Mouse (Mus musculus): Measurements from ENCODE around the gene Cdh13.

The Cdh13 gene

DNA sequence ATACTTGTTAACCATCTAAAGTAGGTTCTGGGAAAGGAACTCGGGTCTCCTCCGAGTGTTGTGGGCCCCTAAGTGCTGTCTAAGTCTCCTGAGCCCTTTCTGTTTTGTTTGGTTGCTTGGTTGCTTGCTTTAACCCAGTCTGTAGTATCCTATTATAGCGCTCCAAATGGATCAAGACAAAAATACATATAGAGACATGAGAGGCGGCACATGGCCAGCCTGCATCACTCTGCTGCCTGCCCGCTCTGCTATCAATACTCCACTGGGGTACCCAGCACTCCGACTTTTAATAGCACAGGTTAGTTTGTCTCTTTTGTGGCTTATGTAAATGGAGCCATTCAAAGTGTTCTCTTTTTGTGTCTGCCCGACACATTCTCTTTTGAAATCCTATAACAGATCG lies 285.8 kb downstream of the Cdh13 start:
- DNase-seq (ENCODE audit: low read depth): no peak

DNA sequence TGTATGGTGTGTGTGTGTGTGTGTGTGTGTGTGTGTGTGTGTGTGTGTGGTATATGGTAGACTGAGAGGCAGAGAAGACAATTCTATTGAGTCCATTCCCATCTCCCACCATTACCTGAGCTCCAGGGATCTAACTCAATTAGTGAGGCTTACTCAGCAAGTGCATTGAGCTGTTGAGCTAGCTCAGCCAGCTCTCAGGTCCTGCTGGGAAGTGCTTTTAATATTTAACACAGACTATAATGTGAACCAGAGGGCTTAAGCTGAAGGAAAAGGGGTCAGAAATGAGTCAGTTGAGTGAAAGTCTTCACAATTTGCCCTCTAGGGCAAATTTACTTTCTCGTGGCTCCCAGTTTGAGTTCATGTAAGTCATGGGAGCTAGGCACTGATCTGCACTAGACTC lies 297.7 kb downstream of the Cdh13 start:
- DNase-seq (ENCODE audit: low read depth): no peak

DNA sequence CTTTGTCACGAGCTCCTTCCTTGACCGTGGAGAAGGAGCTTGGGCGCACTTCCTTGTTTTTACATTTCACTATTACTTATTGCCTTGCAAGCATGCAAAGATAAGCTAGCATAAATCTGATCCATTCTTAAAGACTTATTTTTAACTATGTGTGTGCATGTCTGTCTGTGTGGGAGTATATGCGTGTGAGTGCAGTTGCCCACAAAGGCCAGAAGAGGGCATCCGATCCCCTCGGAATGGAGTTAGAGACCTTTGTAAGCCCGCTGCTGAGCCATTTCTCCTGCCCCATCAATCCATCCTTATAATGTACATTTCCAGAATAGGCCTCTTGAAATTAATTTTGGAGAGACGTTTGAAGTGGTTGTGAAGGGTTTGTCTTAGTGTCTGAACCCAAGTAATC lies 298.7 kb downstream of the Cdh13 start:
- DNase-seq (ENCODE audit: low read depth): no peak

DNA sequence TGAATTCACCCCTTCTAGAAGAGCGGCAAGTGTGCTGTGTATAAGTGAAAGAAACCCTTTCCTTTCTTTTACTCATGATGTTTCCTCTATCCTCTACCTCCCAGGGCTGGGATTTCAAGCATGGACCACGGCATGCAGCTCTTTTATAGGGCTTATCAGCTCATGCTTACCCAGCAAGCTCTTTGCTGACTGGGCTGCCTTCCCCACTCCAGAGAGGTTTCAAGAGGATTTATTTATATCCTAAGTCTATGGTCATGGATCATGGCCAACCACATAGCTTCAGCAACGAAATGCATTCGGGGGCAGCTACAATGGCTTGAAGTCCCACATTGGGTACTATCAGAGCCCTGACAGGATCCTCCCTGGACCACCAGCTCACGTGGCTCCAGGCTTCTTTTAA lies 304.4 kb downstream of the Cdh13 start:
- no peak for DNase-seq (ENCODE audit: low read depth)

DNA sequence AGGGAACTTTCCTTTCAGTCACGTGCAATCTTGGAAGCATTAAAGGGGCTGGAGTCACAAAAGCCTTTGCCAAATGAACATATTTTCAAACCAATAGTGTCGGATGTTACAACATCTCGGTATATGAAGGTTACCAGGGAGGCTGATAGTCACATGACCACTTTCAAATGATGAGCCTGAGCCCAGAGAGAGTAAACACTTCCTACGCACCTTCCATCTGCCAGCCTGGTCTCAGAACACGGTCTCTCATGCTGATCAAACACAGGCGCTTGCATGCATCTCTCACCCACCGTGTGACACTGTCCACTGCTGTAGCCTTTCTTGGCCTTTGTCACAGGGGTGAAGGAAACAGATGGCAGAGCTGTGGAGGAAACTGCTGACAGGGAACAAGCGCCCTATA lies 313.3 kb downstream of the Cdh13 start:
- no peak for DNase-seq (ENCODE audit: low read depth)

DNA sequence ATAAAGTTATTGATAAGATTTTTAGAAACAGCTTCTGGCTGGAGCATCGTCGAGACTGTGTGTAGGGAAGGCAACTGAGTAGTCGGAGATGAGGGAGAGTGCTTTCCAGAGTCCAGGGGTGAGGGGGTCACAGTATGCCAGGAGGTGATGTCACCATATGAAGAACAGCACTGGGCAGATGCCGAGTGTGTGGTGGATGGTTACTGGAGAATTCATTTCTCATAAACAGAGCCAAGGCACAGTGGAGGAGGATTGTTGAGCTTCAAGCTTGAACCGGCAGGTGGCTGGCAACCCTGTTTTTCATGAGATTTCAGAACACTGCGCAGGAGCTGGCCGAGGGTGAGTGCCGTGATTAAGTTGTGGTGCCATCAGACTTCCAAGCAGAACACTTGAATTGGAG lies 317.8 kb downstream of the Cdh13 start:
- no peak for DNase-seq (ENCODE audit: low read depth)

DNA sequence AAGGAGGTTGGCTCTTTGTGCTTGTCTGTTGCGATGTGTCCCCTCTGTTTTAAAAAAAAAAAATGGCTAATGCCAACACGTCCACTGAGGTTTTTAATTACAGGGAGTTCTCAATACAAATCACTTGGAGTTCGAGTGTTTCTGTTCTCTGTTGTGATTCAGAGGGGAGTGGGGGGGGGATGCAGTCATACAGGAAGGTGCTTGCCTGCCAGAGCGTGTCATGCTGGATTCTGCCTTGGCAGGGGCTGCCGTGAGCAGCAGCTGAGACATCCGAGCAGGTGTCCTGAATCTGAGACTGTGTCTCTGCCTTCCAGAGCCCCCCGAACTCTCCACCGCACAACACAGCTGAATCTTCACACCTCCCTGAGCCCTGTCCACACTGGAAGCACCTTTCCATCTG lies 318.5 kb downstream of the Cdh13 start:
- DNase-seq (ENCODE audit: low read depth): no peak

DNA sequence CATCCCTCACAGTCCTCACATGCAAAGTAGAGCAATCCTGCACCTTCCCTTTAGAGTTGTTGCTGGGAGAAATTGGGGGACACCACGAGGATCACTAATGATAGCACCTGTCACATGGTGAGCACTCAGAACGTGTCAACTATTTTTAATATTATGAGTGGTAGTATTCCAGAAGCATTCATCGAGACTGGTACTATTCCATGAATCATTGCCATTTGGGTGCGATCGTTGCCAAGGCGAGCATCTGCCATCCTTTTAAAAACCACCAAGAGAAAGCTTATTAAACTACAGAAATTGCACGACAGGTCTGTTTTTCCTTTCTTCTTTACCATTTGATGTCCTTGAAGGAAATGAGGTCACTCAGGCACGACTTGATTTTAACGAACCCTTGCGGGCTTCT lies 328.0 kb downstream of the Cdh13 start:
- DNase-seq (ENCODE audit: low read depth): no peak

DNA sequence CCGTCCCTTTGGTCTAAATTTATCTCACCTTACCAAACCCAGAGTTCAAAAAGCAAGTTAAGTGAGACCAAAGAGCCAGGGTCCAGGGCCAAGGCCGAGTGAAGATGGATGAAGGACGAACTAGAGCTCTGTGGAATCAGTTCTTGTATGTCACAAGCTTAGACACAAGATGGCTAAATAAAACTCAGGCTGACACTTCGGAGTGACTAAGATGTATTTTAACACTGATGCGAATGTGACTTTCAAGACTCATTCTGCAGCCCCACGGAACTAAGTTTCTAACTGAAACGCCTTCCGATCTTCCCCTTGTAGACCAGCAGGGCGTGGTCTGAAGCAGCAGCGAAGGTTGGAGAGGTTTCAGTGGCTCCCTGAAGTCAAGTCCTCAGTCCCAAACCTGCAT lies 334.7 kb downstream of the Cdh13 start:
- DNase-seq (ENCODE audit: low read depth): no peak

DNA sequence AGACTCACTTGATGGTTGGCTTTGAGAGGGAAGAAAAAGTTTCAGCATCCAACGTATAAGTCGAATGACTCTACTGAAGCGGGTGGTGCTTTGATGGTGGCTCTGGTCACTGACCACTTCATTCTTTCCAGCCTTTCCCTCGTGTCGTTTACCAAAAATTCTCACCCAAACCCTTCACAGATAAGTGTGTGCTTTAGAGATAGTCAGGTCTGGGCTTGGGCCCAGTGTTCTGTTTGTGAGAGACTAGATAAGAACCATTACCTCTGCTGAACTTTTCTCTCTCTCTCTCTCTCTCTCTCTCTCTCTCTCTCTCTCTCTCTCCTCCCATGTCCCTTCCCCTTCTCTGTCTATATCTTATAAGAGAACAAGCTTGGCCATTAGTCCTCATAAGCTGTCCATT lies 342.9 kb downstream of the Cdh13 start:
- DNase-seq (ENCODE audit: low read depth): no peak

DNA sequence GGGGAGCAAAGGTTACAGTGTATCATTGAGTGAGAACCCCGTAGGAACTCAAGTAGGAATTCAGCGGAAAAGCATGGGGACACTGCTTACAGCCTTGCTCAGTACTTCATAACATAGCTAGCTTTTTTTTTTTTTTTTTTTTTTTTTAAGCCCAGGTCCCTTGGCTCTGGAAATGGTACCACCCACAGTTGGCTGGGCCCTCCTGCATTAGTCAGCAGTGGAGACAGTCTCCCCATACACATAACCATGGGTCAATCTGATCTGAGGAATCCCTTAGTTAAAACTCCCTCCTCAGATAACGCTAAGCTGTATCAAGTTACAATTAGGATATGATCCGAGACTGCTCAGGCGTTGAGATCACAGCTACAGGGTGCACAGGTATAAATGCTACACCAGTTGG lies 344.2 kb downstream of the Cdh13 start:
- peak; percentile 0 for DNase-seq (ENCODE audit: low read depth)

DNA sequence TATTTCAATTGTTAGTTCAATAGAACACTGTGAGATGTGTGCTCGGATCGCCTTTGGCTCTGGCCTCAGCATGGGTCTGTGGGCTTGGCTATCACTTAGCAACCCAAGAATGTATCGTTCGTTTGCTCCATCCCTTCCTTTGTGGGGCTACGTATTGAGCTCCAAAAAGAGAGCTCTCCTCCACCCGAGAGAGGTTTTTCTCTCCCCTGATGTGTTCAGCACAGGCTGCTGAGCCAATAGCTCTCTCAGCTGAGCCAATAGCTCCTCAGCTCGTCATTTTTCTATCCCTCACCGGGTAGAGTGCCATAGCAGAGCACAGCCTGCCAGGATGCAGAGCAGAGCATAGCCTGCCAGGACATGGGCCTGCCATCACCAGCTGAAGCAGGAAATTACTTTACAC lies 345.2 kb downstream of the Cdh13 start:
- DNase-seq (ENCODE audit: low read depth): no peak

DNA sequence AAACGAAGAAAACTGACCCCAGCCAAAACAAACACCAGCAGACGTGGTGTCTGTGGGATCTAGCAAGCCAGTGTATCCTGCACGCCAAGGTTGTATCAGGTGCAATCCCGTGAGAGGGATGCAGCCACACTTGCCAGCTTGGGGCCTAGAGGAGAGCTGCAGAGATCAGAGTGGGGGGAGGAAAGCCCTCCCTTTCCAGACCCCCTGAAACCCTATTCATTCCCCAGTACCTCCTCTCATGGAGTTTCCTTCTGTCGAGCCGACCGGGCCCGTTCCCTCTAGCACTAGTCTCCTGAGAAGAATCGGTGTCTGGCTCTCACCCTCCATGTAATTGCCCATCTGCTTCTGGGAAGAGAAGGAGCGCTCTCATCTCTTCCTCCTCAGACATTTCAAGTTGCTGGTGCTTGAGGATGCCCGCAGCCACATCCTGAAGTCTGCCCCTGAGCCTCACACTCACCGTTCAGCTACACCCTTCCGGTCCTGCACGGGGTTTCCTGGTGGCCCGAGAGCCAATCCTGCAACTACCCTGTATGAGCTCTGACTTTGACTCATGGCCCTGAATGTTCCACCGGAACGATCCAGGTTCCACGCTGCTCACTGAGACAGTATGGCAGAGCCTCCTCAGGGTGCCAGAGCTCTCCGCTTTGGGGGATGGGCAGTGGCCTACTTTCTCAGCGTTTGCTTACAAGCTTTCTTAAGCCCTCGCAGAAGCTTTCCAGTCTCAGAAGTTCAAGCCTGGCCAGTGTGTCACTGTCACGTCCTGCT lies 351.9 kb downstream of the Cdh13 start:
- no peak for DNase-seq (ENCODE audit: low read depth)

DNA sequence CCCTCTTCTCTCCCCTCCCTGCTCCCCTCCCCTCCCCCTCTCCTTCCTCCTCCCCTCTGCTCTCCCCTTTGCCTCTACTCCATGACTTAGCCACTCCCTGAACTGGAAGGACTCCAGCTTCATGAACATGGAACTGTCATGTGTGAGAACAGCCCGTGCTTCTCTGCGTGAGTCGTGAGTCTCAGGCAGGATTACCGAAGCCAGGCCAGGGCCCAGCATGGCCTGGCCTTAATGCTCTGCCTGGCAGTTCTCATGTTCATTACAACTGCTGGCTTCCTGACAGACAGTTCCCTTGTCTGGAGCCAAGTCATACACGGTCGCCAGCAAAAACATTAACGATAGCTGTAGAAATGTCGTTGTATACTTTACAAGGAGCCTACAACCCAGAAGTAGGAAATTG lies 356.1 kb downstream of the Cdh13 start:
- no peak for DNase-seq (ENCODE audit: low read depth)

DNA sequence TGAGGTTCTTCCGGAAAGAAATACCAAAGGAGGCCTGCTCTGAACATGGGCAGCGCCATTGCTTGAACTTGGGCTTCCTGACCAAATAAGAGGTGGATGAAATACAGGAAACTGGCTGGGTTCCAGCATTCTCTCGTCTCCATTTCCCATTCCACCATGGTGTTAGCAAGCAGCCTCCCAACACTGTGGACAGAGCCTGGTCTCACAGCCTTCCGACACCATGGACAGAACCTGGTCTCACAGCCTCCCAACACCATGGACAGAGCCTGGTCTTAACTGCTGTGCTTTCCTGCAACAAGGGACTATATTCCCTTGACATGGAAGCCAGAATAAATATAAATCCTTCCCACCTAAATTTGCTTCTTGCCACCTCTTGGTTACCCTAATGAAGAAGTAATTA lies 358.3 kb downstream of the Cdh13 start:
- DNase-seq (ENCODE audit: low read depth): no peak

DNA sequence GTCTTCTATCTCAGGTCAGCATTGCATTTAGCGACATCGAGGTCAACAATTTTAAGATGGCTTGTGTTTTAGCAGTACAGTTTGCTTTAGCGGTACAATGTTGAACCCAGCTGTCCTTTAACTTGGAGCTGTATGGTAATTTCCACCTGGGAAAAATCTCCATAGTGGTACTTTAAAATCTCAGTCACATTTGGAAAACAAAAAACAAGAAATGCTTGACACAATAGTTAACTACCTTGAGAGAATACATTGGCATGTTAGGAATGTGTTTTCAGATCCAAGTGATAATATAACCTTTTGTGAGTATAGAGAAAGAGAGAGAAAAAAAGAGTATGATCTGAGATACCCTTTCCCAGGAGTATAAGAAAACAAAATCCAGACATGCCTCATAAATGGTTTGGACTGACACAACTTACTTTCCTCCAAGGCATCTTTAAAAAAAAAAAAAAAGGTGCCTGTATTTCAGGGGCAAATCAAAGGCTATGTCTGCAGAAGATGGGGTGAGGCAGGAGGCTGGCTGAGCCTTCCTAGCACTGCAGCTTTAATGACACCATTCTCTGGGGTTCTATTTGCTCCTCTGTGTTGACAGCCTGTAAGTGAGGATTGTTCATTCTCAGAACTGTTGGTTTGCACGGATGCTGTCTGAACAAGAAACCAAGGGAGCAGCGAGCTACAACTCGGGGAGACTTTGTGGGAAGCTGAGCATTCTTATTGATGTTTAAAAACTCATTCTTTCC lies 365.4 kb downstream of the Cdh13 start:
- DNase-seq (ENCODE audit: low read depth): no peak

DNA sequence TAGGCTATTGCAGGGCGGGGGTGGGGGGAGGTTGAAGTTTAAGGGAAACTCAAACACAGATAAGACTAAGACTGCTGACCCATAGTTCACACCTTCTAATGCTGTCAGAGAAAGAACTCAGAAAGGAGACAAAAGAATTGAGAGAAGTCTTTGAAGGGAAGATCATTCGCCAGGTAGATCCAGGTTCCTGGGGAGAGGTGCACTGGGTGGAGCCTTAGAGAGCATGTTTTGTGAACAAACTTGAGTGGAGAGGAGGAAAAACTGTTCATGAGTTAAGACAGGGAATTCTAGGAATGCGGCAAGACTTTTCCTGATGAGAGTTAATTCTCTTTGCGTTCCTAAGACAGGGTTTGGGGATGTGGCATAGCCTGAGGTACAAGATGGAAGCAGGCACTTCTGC lies 366.4 kb downstream of the Cdh13 start:
- no peak for DNase-seq (ENCODE audit: low read depth)

DNA sequence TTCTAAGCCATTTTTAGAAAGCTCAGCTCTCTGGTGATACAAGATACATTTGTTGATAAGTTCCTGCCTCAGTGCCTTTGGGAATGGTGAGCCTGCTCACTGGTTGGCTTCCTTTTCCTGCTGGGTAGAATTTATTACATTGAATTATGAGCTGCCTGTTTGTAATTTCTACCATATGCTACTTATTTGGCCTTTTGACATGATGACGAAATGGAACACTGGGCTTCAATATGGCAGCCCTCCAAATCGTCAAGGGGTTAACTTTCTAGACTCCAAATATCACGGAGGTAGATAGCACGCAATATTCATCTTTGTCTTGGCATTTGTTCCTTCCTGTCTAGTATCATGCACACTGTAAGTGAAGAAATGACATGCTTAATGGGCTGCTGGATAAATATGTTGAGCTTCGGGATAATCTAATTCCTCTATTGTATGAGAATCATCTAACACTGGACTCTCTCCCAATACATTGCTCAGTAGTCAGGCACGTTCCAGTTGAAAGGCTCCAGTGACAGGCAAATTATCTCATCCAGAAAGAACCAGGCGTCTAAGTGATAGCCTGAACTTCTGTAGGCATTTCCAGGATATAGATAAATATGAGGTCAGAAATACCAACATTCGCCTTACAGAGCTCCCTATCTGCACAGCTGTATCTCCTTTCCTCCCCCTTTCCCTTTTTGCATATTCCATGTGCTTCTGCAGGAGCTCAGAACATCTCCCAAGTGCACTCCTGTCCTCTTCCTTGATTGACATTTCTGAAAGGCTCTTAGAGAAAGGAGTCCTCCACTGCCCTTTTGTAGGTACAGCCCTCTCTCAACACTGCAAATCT lies 378.7 kb downstream of the Cdh13 start:
- DNase-seq (ENCODE audit: low read depth): no peak

DNA sequence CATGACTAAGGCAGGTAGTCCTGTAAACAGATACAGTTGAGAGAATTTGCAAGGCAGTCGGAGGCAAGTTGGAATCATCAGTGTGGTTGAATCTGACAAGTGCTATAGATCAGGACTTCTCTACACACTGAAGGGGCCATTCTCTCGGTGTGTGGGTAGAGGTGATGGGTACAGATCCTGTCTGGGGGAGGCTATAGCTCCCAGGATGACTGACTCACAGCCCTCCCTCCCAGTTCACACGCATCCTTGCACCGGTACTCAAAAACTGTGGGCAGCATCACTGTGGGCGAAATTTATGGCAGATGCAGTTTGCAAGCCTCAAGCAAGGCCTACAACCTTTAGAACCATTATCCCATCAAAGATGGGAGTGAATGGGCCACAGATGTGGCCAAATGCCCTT lies 381.5 kb downstream of the Cdh13 start:
- no peak for DNase-seq (ENCODE audit: low read depth)

DNA sequence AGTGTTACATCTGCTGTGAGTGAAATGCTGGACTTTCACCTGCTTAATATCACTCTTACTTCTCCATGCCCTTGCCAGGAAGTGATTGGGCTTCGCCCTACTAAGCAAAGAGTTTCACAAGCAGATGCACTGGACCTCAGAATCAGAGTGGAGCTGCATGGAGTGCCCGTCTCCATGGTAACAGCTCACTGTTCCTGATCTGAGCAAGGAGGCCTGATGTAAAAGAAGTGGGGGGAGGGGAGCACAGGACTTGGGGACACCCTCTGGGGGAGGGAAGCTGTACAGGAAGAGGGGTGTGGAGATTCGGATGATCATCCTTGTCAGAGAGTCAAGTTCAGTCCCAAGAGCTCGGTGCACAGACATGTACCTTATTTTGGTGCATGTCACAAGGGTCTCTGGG lies 384.2 kb downstream of the Cdh13 start:
- DNase-seq (ENCODE audit: low read depth): no peak

DNA sequence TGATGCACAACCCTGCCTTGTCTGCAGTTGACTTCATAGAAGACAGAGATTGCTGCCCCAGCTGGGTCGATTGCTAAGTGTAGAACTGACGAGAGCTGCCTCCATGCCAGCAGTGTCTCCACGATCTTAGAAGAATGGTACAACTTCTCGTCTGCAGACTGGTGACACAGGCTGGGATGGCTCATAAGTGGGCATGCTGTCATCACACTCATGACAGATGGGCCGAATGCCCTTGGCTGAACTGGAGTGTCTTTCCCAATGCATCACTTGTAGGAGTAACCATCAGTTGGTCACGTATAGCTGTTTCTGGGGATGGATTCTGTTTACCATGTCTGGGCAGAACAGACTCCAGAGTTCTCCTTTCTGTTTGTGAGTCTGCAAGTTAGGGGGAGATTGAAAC lies 392.7 kb downstream of the Cdh13 start:
- DNase-seq (ENCODE audit: low read depth): no peak

DNA sequence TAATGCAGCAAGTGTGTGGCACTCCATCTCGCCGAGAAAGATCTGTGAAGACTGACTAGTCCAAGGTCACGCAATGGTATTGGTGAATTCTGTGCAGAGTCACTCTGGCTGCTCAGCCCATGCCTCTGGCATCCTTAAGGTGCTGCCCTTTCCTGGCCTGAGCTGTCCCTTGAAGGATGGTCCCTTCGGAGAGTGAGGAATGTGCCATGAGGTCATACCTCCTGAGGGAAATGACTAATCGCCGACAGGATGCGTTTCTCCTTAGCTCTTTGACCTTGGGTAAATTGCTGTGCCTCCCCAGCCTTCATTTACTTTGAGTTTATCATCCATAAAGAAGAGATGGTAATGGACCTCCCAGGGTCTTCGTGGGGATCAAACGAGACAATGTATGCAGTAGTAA lies 395.8 kb downstream of the Cdh13 start:
- DNase-seq (ENCODE audit: low read depth): no peak

DNA sequence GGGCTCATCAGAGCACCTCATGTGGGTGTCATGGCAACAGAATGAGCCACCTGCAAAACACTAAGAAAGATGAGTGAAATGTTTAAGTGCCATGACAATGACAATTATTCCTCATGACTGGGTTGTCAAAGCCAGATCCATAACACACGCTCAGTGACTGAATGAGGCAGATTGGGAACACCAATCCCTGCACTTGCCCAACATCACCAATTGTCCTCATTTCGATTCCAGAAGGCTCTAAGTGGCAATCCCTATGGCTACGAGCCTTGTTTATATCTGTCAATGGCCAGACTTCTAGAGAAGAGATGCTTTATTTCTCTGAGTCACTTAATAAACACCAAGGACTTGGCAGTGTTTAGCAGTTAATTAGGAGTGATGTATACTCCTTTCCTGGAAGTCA lies 399.9 kb downstream of the Cdh13 start:
- DNase-seq (ENCODE audit: low read depth): no peak

All from fibroblast of lung, adult 2 months (primary cell).